Mouse (Mus musculus) intestine, embryonic 16.5 days (tissue): ENCODE data around the gene Pex1. TPM values are rescaled to one million over a fixed set of nuclear protein-coding genes. Genes with fewer than 3 reads are reported as not detected.

Experiments used
- ATAC-seq: fragments of 200-750 bp; cut with Nextera tagmentation; 2 replicates; pipeline ENCODE4 v1.8.0; 2017; ENCODE audit warnings: moderate TSS enrichment, moderate library complexity
- H3K27ac ChIP-seq: fragments of 300-500 bp; sonication (generic); 2 replicates; pipeline ENCODE4 v1.5.1; 2014; ENCODE audit warnings: mild to moderate bottlenecking, low read length
- H3K27me3 ChIP-seq: fragments of 300-500 bp; sonication (generic); replicated peaks from 2 replicates; pipeline ENCODE4 v1.6.1; 2014; ENCODE audit warnings: low read length, control low read depth, mixed read lengths; ENCODE audit not compliant: control insufficient read depth, insufficient read depth
- H3K36me3 ChIP-seq: fragments of 300-500 bp; sonication (generic); 2 replicates; pipeline ENCODE4 v1.6.1; 2014; ENCODE audit warnings: low read length, control low read depth; ENCODE audit not compliant: control insufficient read depth, insufficient read depth
- H3K4me1 ChIP-seq: fragments of 300-500 bp; sonication (generic); 2 replicates; pipeline ENCODE4 v1.6.1; 2014; ENCODE audit warnings: low read length, control low read depth, mixed read lengths; ENCODE audit not compliant: control insufficient read depth, insufficient read depth
- H3K4me2 ChIP-seq: fragments of 300-500 bp; sonication (generic); 2 replicates; pipeline ENCODE4 v1.6.1; 2014; ENCODE audit warnings: low read depth, low read length, control low read depth
- H3K4me3 ChIP-seq: fragments of 300-500 bp; sonication (generic); 2 replicates; pipeline ENCODE4 v1.5.1; 2014; ENCODE audit warnings: mild to moderate bottlenecking, low read length
- H3K9ac ChIP-seq: fragments of 300-500 bp; sonication (generic); 2 replicates; pipeline ENCODE4 v1.6.1; 2014; ENCODE audit warnings: low read depth, low read length
- H3K9me3 ChIP-seq: fragments of 300-500 bp; sonication (generic); 2 replicates; pipeline ENCODE4 v1.6.1; 2016; ENCODE audit warnings: low read length, control low read depth; ENCODE audit not compliant: control insufficient read depth
- WGBS: fragments of 180-500 bp; shearing (Covaris S2); extraction: QIAGEN DNeasy Blood & Tissue Kit; methylation state at CpG from one replicate; pipeline ENCODE4 v1.1.7; 2014; 5-methylcytosine and 5-hydroxymethylcytosine counted together
- microRNA-seq: library from miRNA; unstranded; fragments of <30 nt; microRNA quantifications from one replicate; pipeline ENCODE4, GENCODE M21; 2016
- polyA plus RNA-seq: library from polyadenylated mRNA; unstranded; fragments of >200 nt; fragmentation: Nextera tagmentation; extraction: Ambion mirVana; gene quantifications from 2 replicates; pipeline ENCODE4 v1.2.1, GENCODE M21; 2015

The Pex1 gene
- polyA plus RNA-seq, 1 experiment from 2014 or later = 18.9 TPM

GRCm38 (mm10) chr5:3666585-3666984 lies 70.7 kb downstream of the Pex1 start:
- Histone ChIP-seq H3K9ac (no peak overlapping the region), H3K4me2 (no peak overlapping the region), H3K4me3 (no peak overlapping the region), H3K4me1 (no peaks in the 10 kb centered on the region), H3K27me3 (no peaks in the 10 kb centered on the region), H3K9me3 (no peaks in the 10 kb centered on the region), H3K36me3 (no peaks in the 10 kb centered on the region), H3K27ac (no peak overlapping the region)
- ATAC-seq = no peak
- 85% methylated on average over 12 of the region's 12 CpGs for WGBS

- Histone ChIP-seq H3K4me1 (no peaks in the 10 kb centered on the region), H3K9ac (no peak overlapping the region)
- 85% methylated on average over 6 of the region's 6 CpGs for WGBS
Measured at GRCm38 (mm10) chr5:3669938-3670554, 74.2 kb downstream of the Pex1 start.

More at GRCm38 (mm10) chr5:3669938-3670554, 74.2 kb downstream of the Pex1 start:
- Histone ChIP-seq H3K9me3 (no peaks in the 10 kb centered on the region), H3K36me3 (no peaks in the 10 kb centered on the region), H3K4me2 (no peak overlapping the region), H3K27me3 (no peaks in the 10 kb centered on the region), H3K27ac (no peak overlapping the region), H3K4me3 (no peak overlapping the region)
- no peak for ATAC-seq

Small RNAs within 50 kb of the gene (microRNA-seq; reads per million reads assigned to microRNA genes)
- not detected for gene Gm26238

Other genes with a start within 250 kb of the Pex1 start
- 17.6 and 18.7 TPM in 2 replicates for gene Fam133b, start 52.2 kb upstream of the Pex1 start, polyA plus RNA-seq
- gene 1700109H08Rik, start 24.5 kb upstream of the Pex1 start, polyA plus RNA-seq = 1.2 and 1.3 TPM in 2 replicates
- 8.9 and 10.3 TPM in 2 replicates for gene Rbm48, start 519 bp downstream of the Pex1 start, polyA plus RNA-seq
- not detected in 2 replicates for gene Tmbim7, start 55.1 kb downstream of the Pex1 start, polyA plus RNA-seq
- 50.9 and 52.4 TPM in 2 replicates for gene Gatad1, start 61.1 kb downstream of the Pex1 start, polyA plus RNA-seq
- gene Ankib1, start 206.9 kb downstream of the Pex1 start, polyA plus RNA-seq = 5.0 and 5.8 TPM in 2 replicates
- gene Krit1, start 207.1 kb downstream of the Pex1 start, polyA plus RNA-seq = 27.5 and 29.2 TPM in 2 replicates
- 0.05 TPM in 1 of 2 replicates, not detected in the other for gene Lrrd1, start 249.1 kb downstream of the Pex1 start, polyA plus RNA-seq